Mouse (Mus musculus) hindbrain, embryonic 15.5 days (tissue): ENCODE data around the gene Gm3285. TPM values are rescaled to one million over a fixed set of nuclear protein-coding genes. Genes with fewer than 3 reads are reported as not detected.
A peak's percentile ranks its signal among the peaks of the same experiment; 100 is the strongest.

ENCODE experiments used
- ATAC-seq: fragments of 200-750 bp; cut with Nextera tagmentation; 2 replicates; pipeline ENCODE4 v1.8.0; 2017; ENCODE audit warnings: low read depth, moderate number of reproducible peaks, moderate TSS enrichment; ENCODE audit not compliant: low FRiP score
- H3K27ac ChIP-seq: fragments of 300-500 bp; sonication (generic); replicated peaks from 2 replicates; pipeline ENCODE4 v1.5.1; 2015; ENCODE audit warnings: mild to moderate bottlenecking, inconsistent platforms
- H3K27me3 ChIP-seq: fragments of 300-500 bp; sonication (generic); 2 replicates; pipeline ENCODE4 v1.6.1; 2015; ENCODE audit warnings: control low read depth, inconsistent platforms
- H3K36me3 ChIP-seq: fragments of 300-500 bp; sonication (generic); 2 replicates; pipeline ENCODE4 v1.6.1; 2015; ENCODE audit warnings: control low read depth, inconsistent platforms
- H3K4me1 ChIP-seq: fragments of 300-500 bp; sonication (generic); replicated peaks from 2 replicates; pipeline ENCODE4 v1.6.1; 2015; ENCODE audit warnings: control low read depth, inconsistent platforms
- H3K4me2 ChIP-seq: fragments of 300-500 bp; sonication (generic); 2 replicates; pipeline ENCODE4 v1.6.1; 2015; ENCODE audit warnings: moderate library complexity, mild to moderate bottlenecking, inconsistent platforms
- H3K4me3 ChIP-seq: fragments of 300-500 bp; sonication (generic); 2 replicates; pipeline ENCODE4 v1.5.1; 2015; ENCODE audit warnings: mild to moderate bottlenecking, inconsistent platforms
- H3K9ac ChIP-seq: fragments of 300-500 bp; sonication (generic); 2 replicates; pipeline ENCODE4 v1.6.1; 2015; ENCODE audit warnings: inconsistent platforms
- H3K9me3 ChIP-seq: fragments of 300-500 bp; sonication (generic); 2 replicates; pipeline ENCODE4 v1.6.1; 2016; ENCODE audit warnings: control low read depth, inconsistent platforms
- WGBS: fragments of 180-500 bp; shearing (Covaris S2); methylation state at CpG from one replicate; pipeline ENCODE4 v1.1.7; 2015; 5-methylcytosine and 5-hydroxymethylcytosine counted together
- polyA plus RNA-seq: library from polyadenylated mRNA; unstranded; fragments of >200 nt; fragmentation: Nextera tagmentation; extraction: Ambion mirVana; gene quantifications from 2 replicates; pipeline ENCODE4 v1.2.1, GENCODE M21; 2015

Gene Gm3285
- polyA plus RNA-seq, 1 experiment from 2014 or later: not detected

DNA sequence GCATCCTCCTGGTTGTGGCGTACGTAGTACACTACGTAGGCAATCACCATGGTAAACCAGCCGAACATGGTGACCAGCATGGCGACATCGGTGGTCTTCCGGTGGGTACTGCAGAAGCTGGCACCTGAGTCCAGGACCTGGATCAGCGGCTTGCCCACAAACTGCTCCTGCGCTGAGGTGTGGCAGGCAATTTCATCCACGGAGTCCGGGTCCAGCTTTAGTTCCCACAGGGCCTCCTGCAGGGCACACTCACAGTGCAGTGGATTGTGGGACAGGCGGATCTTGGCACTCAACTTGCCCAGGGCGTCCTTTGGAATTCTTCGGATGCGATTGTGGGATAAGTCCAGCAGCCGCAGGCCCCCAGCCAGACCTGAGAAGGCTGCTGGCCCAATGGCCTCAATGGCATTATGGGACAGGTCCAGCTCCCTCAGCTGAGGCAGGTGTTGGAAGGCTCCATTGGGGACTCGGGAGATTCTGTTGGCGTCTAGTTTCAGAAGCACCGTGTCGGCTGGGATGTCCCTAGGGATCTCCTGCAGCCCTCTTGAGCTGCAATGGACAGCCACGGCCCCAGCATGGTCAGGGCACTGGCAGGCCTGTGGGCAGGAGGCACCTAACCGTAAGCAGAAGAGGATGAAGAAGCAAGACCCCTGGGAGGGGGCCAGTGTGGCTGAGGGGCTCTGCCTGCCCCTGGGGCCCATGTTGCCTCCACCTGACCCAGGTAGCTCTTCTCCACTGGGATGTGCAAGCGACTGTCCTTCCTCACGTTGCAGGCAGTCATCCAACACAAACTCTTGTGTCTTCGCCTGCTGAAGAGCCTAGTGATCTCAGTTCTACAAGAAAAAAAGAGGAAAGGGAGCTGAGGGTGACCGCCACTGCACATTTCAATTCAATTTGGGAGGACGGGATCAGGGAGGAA, 39.4 kb downstream of the Gm3285 start:
- Histone ChIP-seq H3K27ac (peak overlapping the region; percentile 75; the same call in 1 of the 2 replicates), H3K9ac (peak overlapping the region; percentile 63; the same call in 1 of the 2 replicates), H3K4me3 (peak overlapping the region; percentile 59), H3K4me2 (peak overlapping the region; percentile 68), H3K27me3 (no peaks in the 10 kb centered on the region), H3K36me3 (no peaks in the 10 kb centered on the region), H3K4me1 (peaks cover 31% of the 10 kb centered on the region), H3K9me3 (no peaks in the 10 kb centered on the region)
- ATAC-seq: no peak
- 80% methylated on average over 27 of the region's 27 CpGs for WGBS

GRCm38 (mm10) chr10:77901871-77902210, 40.1 kb downstream of the Gm3285 start:
- H3K36me3 ChIP-seq: no peaks in the 10 kb centered on the region
- H3K27me3 ChIP-seq: no peaks in the 10 kb centered on the region
- H3K27ac ChIP-seq: peak overlapping the region; percentile 75
- peak overlapping the region; percentile 59 for H3K4me3 ChIP-seq
- peak; percentile 20; the same call in 1 of the 2 replicates for ATAC-seq
- H3K9ac ChIP-seq: peak overlapping the region; percentile 63
- no peaks in the 10 kb centered on the region for H3K9me3 ChIP-seq
- peaks cover 31% of the 10 kb centered on the region for H3K4me1 ChIP-seq
- WGBS: under 1% methylated on average over 14 of the region's 14 CpGs
- H3K4me2 ChIP-seq: peak overlapping the region; percentile 68

DNA sequence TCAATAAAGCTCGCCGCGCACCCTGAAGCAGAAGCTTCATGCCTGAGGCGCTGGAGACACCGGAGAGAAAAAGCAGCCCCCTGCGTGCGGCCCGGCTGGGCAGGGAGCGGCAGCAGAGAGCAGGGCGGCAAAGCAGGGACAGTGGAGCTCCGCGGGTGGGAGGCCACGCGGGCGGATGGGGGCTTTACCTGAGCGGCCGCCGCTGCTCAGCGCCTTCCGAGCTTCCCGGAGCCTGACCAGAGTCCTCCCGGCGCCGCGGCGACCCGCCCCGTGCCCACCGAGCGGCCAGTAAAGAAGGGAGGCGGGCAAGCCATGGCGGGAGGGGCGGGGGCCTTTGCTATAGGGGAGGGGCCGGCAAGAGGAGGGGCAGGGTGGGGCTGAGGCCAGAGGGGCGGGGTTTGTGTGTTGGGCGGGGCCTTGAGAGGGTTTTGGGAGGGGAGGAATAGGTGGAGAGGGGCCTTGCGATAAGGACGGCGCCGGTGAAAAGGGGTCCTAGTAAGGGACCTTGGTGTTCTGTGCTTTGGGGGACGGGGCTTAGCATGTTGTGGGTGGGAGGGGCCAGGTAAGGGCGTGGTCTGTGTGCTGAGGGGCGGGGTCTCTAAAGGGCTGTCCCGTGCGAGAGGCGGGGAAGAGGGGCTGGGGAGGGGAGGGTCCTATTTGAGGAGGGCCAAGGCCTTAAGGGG, 40.6 kb downstream of the Gm3285 start, which contains the start of gene Lrrc3:
Lrrc3 (minus strand) TSS at position 326 of the 683 bp plus-strand sequence.
- no peaks in the 10 kb centered on the region for H3K27me3 ChIP-seq

GRCm38 (mm10) chr10:77902894-77903715, 41.3 kb downstream of the Gm3285 start:
- H3K27ac ChIP-seq: peak overlapping the region; percentile 75
- H3K4me2 ChIP-seq: peak overlapping the region; percentile 68
- no peaks in the 10 kb centered on the region for H3K36me3 ChIP-seq
- 8% methylated on average over 35 of the region's 35 CpGs for WGBS
- ATAC-seq: peak; percentile 89
- peak overlapping the region; percentile 59 for H3K4me3 ChIP-seq
- peak overlapping the region; percentile 52 for H3K9ac ChIP-seq
- no peaks in the 10 kb centered on the region for H3K9me3 ChIP-seq
- H3K27me3 ChIP-seq: no peaks in the 10 kb centered on the region
- peaks cover 31% of the 10 kb centered on the region for H3K4me1 ChIP-seq

More for the DNA sequence above, 40.6 kb downstream of the Gm3285 start, which contains the start of gene Lrrc3:
- Histone ChIP-seq H3K36me3 (no peaks in the 10 kb centered on the region), H3K27ac (peak within 1 kb of the TSS; percentile 75), H3K4me1 (peaks cover 31% of the 10 kb centered on the region), H3K4me2 (peak within 1 kb of the TSS; percentile 68), H3K9ac (peak within 1 kb of the TSS; percentile 63), H3K9me3 (no peaks in the 10 kb centered on the region), H3K4me3 (peak within 1 kb of the TSS; percentile 59)
- under 1% methylated on average over 45 of the region's 46 CpGs for WGBS
- peak; percentile 84 for ATAC-seq

Other genes starting within 250 kb of the Gm3285 start
- 83.8 and 90.0 TPM in 2 replicates for gene Ube2g2, start 239.7 kb upstream of the Gm3285 start, polyA plus RNA-seq
- 0.99 and 1.3 TPM in 2 replicates for gene Tspear, start 175.4 kb upstream of the Gm3285 start, polyA plus RNA-seq
- not detected in 2 replicates for gene Gm19402, start 171.2 kb upstream of the Gm3285 start, polyA plus RNA-seq
- not detected in 2 replicates for gene Gm9508, start 164.7 kb upstream of the Gm3285 start, polyA plus RNA-seq
- not detected in 2 replicates for gene Gm10272, start 155.3 kb upstream of the Gm3285 start, polyA plus RNA-seq
- gene Gm10024, start 150.5 kb upstream of the Gm3285 start, polyA plus RNA-seq: not detected in 2 replicates
- gene Gm10142, start 146.2 kb upstream of the Gm3285 start, polyA plus RNA-seq: not detected in 2 replicates
- not detected in 2 replicates for gene Krtap12-1, start 141.4 kb upstream of the Gm3285 start, polyA plus RNA-seq
- gene Gm10100, start 135.5 kb upstream of the Gm3285 start, polyA plus RNA-seq: not detected in 2 replicates
- gene Gm18596, start 119.3 kb upstream of the Gm3285 start, polyA plus RNA-seq: not detected in 2 replicates
- not detected in 2 replicates for gene Gm9736, start 110.6 kb upstream of the Gm3285 start, polyA plus RNA-seq
- gene Gm3233, start 102.3 kb upstream of the Gm3285 start, polyA plus RNA-seq: not detected in 2 replicates
- gene Gm3238, start 90.7 kb upstream of the Gm3285 start, polyA plus RNA-seq: not detected in 2 replicates
- gene Gm7138, start 85.0 kb upstream of the Gm3285 start, polyA plus RNA-seq: not detected in 2 replicates
- not detected in 2 replicates for gene Gm3250, start 79.4 kb upstream of the Gm3285 start, polyA plus RNA-seq
- gene Gm7137, start 73.8 kb upstream of the Gm3285 start, polyA plus RNA-seq: not detected in 2 replicates
- gene Gm9639, start 66.9 kb upstream of the Gm3285 start, polyA plus RNA-seq: not detected in 2 replicates
- not detected in 2 replicates for gene Gm19668, start 62.8 kb upstream of the Gm3285 start, polyA plus RNA-seq
- gene Gm9507, start 50.1 kb upstream of the Gm3285 start, polyA plus RNA-seq: not detected in 2 replicates
- not detected in 2 replicates for gene Gm2696, start 47.3 kb upstream of the Gm3285 start, polyA plus RNA-seq
- gene Krtap10-4, start 34.9 kb upstream of the Gm3285 start, polyA plus RNA-seq: not detected in 2 replicates
- not detected in 2 replicates for gene Krtap10-10, start 26.0 kb upstream of the Gm3285 start, polyA plus RNA-seq
- not detected in 2 replicates for gene Gm36176, start 15.2 kb upstream of the Gm3285 start, polyA plus RNA-seq
- not detected in 2 replicates for gene Gm10318, start 9.1 kb upstream of the Gm3285 start, polyA plus RNA-seq
- 21.4 and 23.9 TPM in 2 replicates for gene Lrrc3, start 40.6 kb downstream of the Gm3285 start, polyA plus RNA-seq
- gene Trpm2, start 108.6 kb downstream of the Gm3285 start, polyA plus RNA-seq: 5.4 and 7.1 TPM in 2 replicates
- 46.8 and 54.5 TPM in 2 replicates for gene 1810043G02Rik, start 116.5 kb downstream of the Gm3285 start, polyA plus RNA-seq
- 120 and 126 TPM in 2 replicates for gene Pfkl, start 148.1 kb downstream of the Gm3285 start, polyA plus RNA-seq
- gene Dnmt3l, start 180.0 kb downstream of the Gm3285 start, polyA plus RNA-seq: not detected in 2 replicates
- 0.51 TPM in 1 of 2 replicates, not detected in the other for gene Aire, start 181.6 kb downstream of the Gm3285 start, polyA plus RNA-seq
- 0.71 and 0.96 TPM in 2 replicates for gene Icosl, start 207.3 kb downstream of the Gm3285 start, polyA plus RNA-seq